Mouse (Mus musculus) ES-Bruce4 (cell line): Measurements from ENCODE around the gene Col11a2.
"Not testable (repeated sequence)": the region's sequence is repeated elsewhere in the genome, so short reads cannot be mapped to it uniquely, and the experiment has no call there.

ENCODE experiments used
- CTCF ChIP-seq: IDR thresholded peaks from one replicate; pipeline ENCODE4 v1.8.1; 2011; ENCODE audit warnings: low read depth, low read length
- POLR2A ChIP-seq: IDR thresholded peaks from one replicate; pipeline ENCODE4 v1.8.1; 2011; ENCODE audit warnings: low read length; ENCODE audit not compliant: insufficient read depth

DNA sequence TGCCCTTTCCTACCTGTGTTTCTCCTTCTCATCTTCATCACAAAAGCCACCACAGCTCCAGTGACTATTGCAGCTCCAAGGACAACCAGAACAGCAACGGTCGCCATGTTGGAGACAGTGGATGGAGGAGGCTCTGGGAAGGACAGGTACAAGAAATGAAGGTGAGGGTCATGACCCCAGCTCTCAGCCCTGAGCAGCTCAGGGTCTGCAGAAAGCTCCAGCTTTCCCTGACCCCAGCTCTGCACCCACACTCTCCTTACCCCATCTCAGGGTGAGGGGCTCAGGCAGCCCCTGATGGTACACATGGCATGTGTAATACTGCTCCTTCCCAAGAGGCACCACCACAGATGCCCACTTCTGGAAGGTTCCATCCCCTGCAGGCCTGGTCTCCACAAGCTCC, 42.2 kb upstream of the Col11a2 start:
- TF ChIP-seq POLR2A, CTCF: not testable (repeated sequence)
